20 mouse cellular contexts compared by ENCODE assay signal in genomic region chr2:138183722-138184121, GRCm38 (mm10).
A peak's percentile ranks its signal among the peaks of the same experiment; 100 is the strongest.
DNase-seq lines count a peak whose midpoint lies in the region; ATAC-seq and TF ChIP-seq lines count a peak whose summit lies in the region.
"Had no signal": no experiment of that assay in that cellular context is flagged by ENCODE, and none has a peak within 500 bp of the region (broad histone marks: within the 10 kb centered on the region; RNA-seq: fewer than 3 reads in every experiment).

No protein-coding gene starts in this region.

- no peak overlapping the region for H3K9ac ChIP-seq in forebrain, embryonic 11.5 days (ENCODE audit: low read length)
- H3K9ac ChIP-seq in hindbrain, postnatal 0 days (replicated peaks; ENCODE audit: low read length): no peak overlapping the region
- no peak overlapping the region for H3K9ac ChIP-seq in hindbrain, embryonic 13.5 days
- no peak overlapping the region for H3K9ac ChIP-seq in forebrain, embryonic 15.5 days (replicated peaks)
- H3K9ac ChIP-seq: heart, embryonic 12.5 days; intestine, embryonic 15.5 days had no signal

- TF ChIP-seq CTCF in hindbrain, postnatal 0 days (IDR thresholded peaks at IDR 0.05; ENCODE audit: low read depth): no peak

- H3K4me2 ChIP-seq in forebrain, embryonic 11.5 days (ENCODE audit: low read depth, low read length, severe bottlenecking): no peak overlapping the region
- H3K4me2 ChIP-seq in hindbrain, postnatal 0 days (ENCODE audit: low read depth, low read length): no peak overlapping the region
- no peak overlapping the region for H3K4me2 ChIP-seq in hindbrain, embryonic 13.5 days
- H3K4me2 ChIP-seq in forebrain, embryonic 15.5 days (replicated peaks): no peak overlapping the region
- H3K4me2 ChIP-seq: heart, embryonic 12.5 days; intestine, embryonic 15.5 days had no signal

- no peaks in the 10 kb centered on the region for H3K9me3 ChIP-seq in forebrain, embryonic 11.5 days (ENCODE audit: control insufficient read depth, low read length)
- no peaks in the 10 kb centered on the region for H3K9me3 ChIP-seq in forebrain, embryonic 10.5 days
- no peaks in the 10 kb centered on the region for H3K9me3 ChIP-seq in hindbrain, postnatal 0 days (ENCODE audit: low read length)
- no peaks in the 10 kb centered on the region for H3K9me3 ChIP-seq in hindbrain, embryonic 13.5 days
- H3K9me3 ChIP-seq in forebrain, embryonic 15.5 days: no peaks in the 10 kb centered on the region
- H3K9me3 ChIP-seq: embryonic facial prominence, embryonic 10.5 days; heart, embryonic 12.5 days; intestine, embryonic 15.5 days had no signal

- ATAC-seq in forebrain, embryonic 11.5 days (replicated peaks; ENCODE audit: low FRiP score): peak; percentile 63; the same call in 1 of the 2 replicates
- no peak for ATAC-seq in hindbrain, postnatal 0 days
- no peak for ATAC-seq in hindbrain, embryonic 13.5 days (ENCODE audit: low FRiP score)
- 0 out of 2 replicates have a peak, but pooled peaks have one; percentile 32 for ATAC-seq in forebrain, embryonic 15.5 days (replicated peaks)
- no peak for ATAC-seq in erythroblast, adult 5-6 weeks (replicated peaks; ENCODE audit: low FRiP score, poor library complexity, severe bottlenecking)
- ATAC-seq: intestine, embryonic 15.5 days; Patski had no signal

- peaks cover 29% of the 10 kb centered on the region for H3K27me3 ChIP-seq in forebrain, embryonic 11.5 days (ENCODE audit: control insufficient read depth, insufficient read depth, low read length)
- H3K27me3 ChIP-seq in forebrain, embryonic 10.5 days (ENCODE audit: poor library complexity, severe bottlenecking): peaks cover 89% of the 10 kb centered on the region
- no peaks in the 10 kb centered on the region for H3K27me3 ChIP-seq in hindbrain, postnatal 0 days (ENCODE audit: insufficient read depth, low read length)
- H3K27me3 ChIP-seq in hindbrain, embryonic 13.5 days: no peaks in the 10 kb centered on the region
- H3K27me3 ChIP-seq in forebrain, embryonic 15.5 days: peaks cover 10% of the 10 kb centered on the region; the same call in 1 of the 2 replicates
- H3K27me3 ChIP-seq: heart, embryonic 12.5 days; intestine, embryonic 15.5 days; Patski had no signal

- H3K36me3 ChIP-seq in forebrain, embryonic 11.5 days (ENCODE audit: control insufficient read depth, insufficient read depth, low read length): no peaks in the 10 kb centered on the region
- H3K36me3 ChIP-seq in forebrain, embryonic 10.5 days (replicated peaks): no peaks in the 10 kb centered on the region
- no peaks in the 10 kb centered on the region for H3K36me3 ChIP-seq in hindbrain, postnatal 0 days (ENCODE audit: insufficient read depth, low read length)
- no peaks in the 10 kb centered on the region for H3K36me3 ChIP-seq in hindbrain, embryonic 13.5 days
- H3K36me3 ChIP-seq in forebrain, embryonic 15.5 days: no peaks in the 10 kb centered on the region
- H3K36me3 ChIP-seq: embryonic facial prominence, embryonic 10.5 days; heart, embryonic 12.5 days; intestine, embryonic 15.5 days had no signal

- no peak overlapping the region for H3K4me3 ChIP-seq in forebrain, embryonic 11.5 days (ENCODE audit: low read depth, low read length)
- no peak overlapping the region for H3K4me3 ChIP-seq in forebrain, embryonic 10.5 days
- H3K4me3 ChIP-seq in hindbrain, postnatal 0 days (ENCODE audit: low read length): no peak overlapping the region
- H3K4me3 ChIP-seq in hindbrain, embryonic 13.5 days: no peak overlapping the region
- no peak overlapping the region for H3K4me3 ChIP-seq in forebrain, embryonic 15.5 days
- H3K4me3 ChIP-seq: embryonic facial prominence, embryonic 10.5 days; erythroblast, embryonic 14.5 days; gastrocnemius, adult 2 months; heart, embryonic 12.5 days; intestine, embryonic 15.5 days had no signal

- no peak overlapping the region for H3K27ac ChIP-seq in forebrain, embryonic 11.5 days (ENCODE audit: low read depth, low read length)
- H3K27ac ChIP-seq in forebrain, embryonic 10.5 days: no peak overlapping the region
- H3K27ac ChIP-seq in hindbrain, postnatal 0 days: no peak overlapping the region
- no peak overlapping the region for H3K27ac ChIP-seq in hindbrain, embryonic 13.5 days
- no peak overlapping the region for H3K27ac ChIP-seq in forebrain, embryonic 15.5 days (replicated peaks)
- H3K27ac ChIP-seq: embryonic facial prominence, embryonic 10.5 days; gastrocnemius, adult 2 months; intestine, embryonic 15.5 days had no signal

- no peaks in the 10 kb centered on the region for H3K4me1 ChIP-seq in forebrain, embryonic 11.5 days (replicated peaks; ENCODE audit: control insufficient read depth, insufficient read depth, low read length)
- no peaks in the 10 kb centered on the region for H3K4me1 ChIP-seq in forebrain, embryonic 10.5 days
- no peaks in the 10 kb centered on the region for H3K4me1 ChIP-seq in hindbrain, postnatal 0 days (ENCODE audit: insufficient read depth, low read length)
- no peaks in the 10 kb centered on the region for H3K4me1 ChIP-seq in hindbrain, embryonic 13.5 days (replicated peaks)
- H3K4me1 ChIP-seq in forebrain, embryonic 15.5 days: no peaks in the 10 kb centered on the region
- H3K4me1 ChIP-seq: embryonic facial prominence, embryonic 10.5 days; heart, embryonic 12.5 days; intestine, embryonic 15.5 days had no signal

- DNase-seq in forebrain, embryonic 11.5 days (ENCODE audit: low spot score): no peak
- DNase-seq in forebrain, embryonic 10.5 days (ENCODE audit: extremely low spot score, low spot score): no peak
- peak; percentile 19 for DNase-seq in hindbrain, postnatal 0 days (ENCODE audit: low spot score)
- DNase-seq in ZHBTc4 (ENCODE audit: low read depth, low spot score): peak; percentile 1
- DNase-seq: adrenal gland, adult 2 months; adrenal gland, postnatal 25 days; cerebellum, adult 11 months; cerebellum, adult 9-10 months; cerebellum, postnatal 25 days; gastrocnemius, adult 2 months; gastrocnemius, postnatal 25 days; kidney, adult 18-20 months had no signal

Comparison
In these comparisons a context has a peak if more than half of its experiments do, and no peak if none do; other contexts are left out.
1. ATAC-seq: peak in forebrain, embryonic 11.5 days (single experiment) and forebrain, embryonic 15.5 days (single experiment); none in hindbrain, postnatal 0 days (single experiment), hindbrain, embryonic 13.5 days (single experiment) and erythroblast, adult 5-6 weeks (single experiment).
2. DNase-seq: peak in hindbrain, postnatal 0 days (single experiment) and ZHBTc4 (single experiment); none in forebrain, embryonic 11.5 days (single experiment) and forebrain, embryonic 10.5 days (single experiment).